Mouse (Mus musculus) liver, adult 2 months (tissue): ENCODE measurements at regions not wholly inside any gene's neighbourhood (a gene's known extent, or its start where the extent isn't known, plus 50 kb on each side); places are given as distances from the start of the nearest gene placed in this dataset.

Source experiments
- DNase-seq: peaks from one replicate; pipeline ENCODE4 v3.0.0-alpha.2; 2011; ENCODE audit warnings: low read depth, low spot score; ENCODE audit errors: extremely low read depth
- H3K27ac ChIP-seq: fragments of 200-500 bp; replicated peaks from 2 replicates; pipeline ENCODE4 v1.5.1; 2012; ENCODE audit warnings: low read depth, mild to moderate bottlenecking, control low read depth, inconsistent platforms, low read length; ENCODE audit not compliant: insufficient read depth
- H3K27me3 ChIP-seq: fragments of 200-500 bp; 2 replicates; pipeline ENCODE4 v1.6.1; 2012; ENCODE audit warnings: mild to moderate bottlenecking, moderate library complexity, low read length, inconsistent platforms; ENCODE audit not compliant: control insufficient read depth, insufficient read depth
- H3K36me3 ChIP-seq: fragments of 200-500 bp; 2 replicates; pipeline ENCODE4 v1.6.1; 2012; ENCODE audit warnings: low read length, inconsistent platforms; ENCODE audit not compliant: control insufficient read depth, insufficient read depth
- H3K4me1 ChIP-seq: fragments of 200-500 bp; 2 replicates; pipeline ENCODE4 v1.6.1; 2011; ENCODE audit warnings: low read length; ENCODE audit not compliant: control insufficient read depth, insufficient read depth
- H3K4me3 ChIP-seq: fragments of 200-500 bp; 2 replicates; pipeline ENCODE4 v1.5.1; 2011; ENCODE audit warnings: low read depth, mild to moderate bottlenecking, control low read depth, low read length, moderate library complexity; ENCODE audit not compliant: insufficient read depth
- H3K79me2 ChIP-seq: fragments of 200-500 bp; 2 replicates; pipeline ENCODE4 v1.6.1; 2012; ENCODE audit warnings: inconsistent platforms, mild to moderate bottlenecking, low read length, moderate library complexity; ENCODE audit not compliant: control insufficient read depth, insufficient read depth
- H3K9ac ChIP-seq: fragments of 200-500 bp; 2 replicates; pipeline ENCODE4 v1.6.1; 2012; ENCODE audit warnings: low read depth, mild to moderate bottlenecking, control low read depth, inconsistent platforms, low read length
- CTCF ChIP-seq: fragments of 200-500 bp; IDR thresholded peaks from 2 replicates; pipeline ENCODE4 v1.5.1; 2011; ENCODE audit warnings: low read depth, low read length, control low read depth
- POLR2A ChIP-seq: fragments of 200-500 bp; IDR thresholded peaks from 2 replicates; pipeline ENCODE4 v1.6.1; 2011; ENCODE audit warnings: low read length, control low read depth; ENCODE audit not compliant: insufficient read depth; ENCODE audit errors: extremely low read depth
- WGBS: fragments of 180-500 bp; shearing (Covaris S2); methylation state at CpG from one replicate; pipeline ENCODE4 v1.1.7; 2018; 5-methylcytosine and 5-hydroxymethylcytosine counted together

- Histone ChIP-seq H3K27ac (no peak overlapping the region), H3K36me3 (no peaks in the 10 kb centered on the region), H3K9ac (no peak overlapping the region), H3K79me2 (no peaks in the 10 kb centered on the region), H3K27me3 (no peaks in the 10 kb centered on the region), H3K4me1 (no peaks in the 10 kb centered on the region), H3K4me3 (no peak overlapping the region)
- TF ChIP-seq CTCF (no peak), POLR2A (no peak)
- 68% methylated on average over 6 of the region's 6 CpGs for WGBS
- no peak for DNase-seq
These were observed 407.9 kb downstream of the Lrig3 start for GRCm38 (mm10) chr10:126373906-126374305.

- no peak for TF ChIP-seq CTCF
- no peak for TF ChIP-seq POLR2A
- no peaks in the 10 kb centered on the region for H3K36me3 ChIP-seq
- no peaks in the 10 kb centered on the region for H3K4me1 ChIP-seq
- H3K4me3 ChIP-seq, result no peak overlapping the region
- H3K27ac ChIP-seq, result no peak overlapping the region
- no peaks in the 10 kb centered on the region for H3K27me3 ChIP-seq
- DNase-seq, result no peak
- no peak overlapping the region for H3K9ac ChIP-seq
- 95% methylated on average over 6 of the region's 6 CpGs for WGBS
- no peaks in the 10 kb centered on the region for H3K79me2 ChIP-seq
These were observed 405.9 kb downstream of the Lrig3 start for GRCm38 (mm10) chr10:126371881-126372280.

GRCm38 (mm10) chr10:126349076-126349475 is 383.1 kb downstream of the Lrig3 start:
- Histone ChIP-seq H3K9ac (no peak overlapping the region), H3K4me3 (no peak overlapping the region), H3K27me3 (no peaks in the 10 kb centered on the region), H3K36me3 (no peaks in the 10 kb centered on the region), H3K79me2 (no peaks in the 10 kb centered on the region), H3K4me1 (no peaks in the 10 kb centered on the region), H3K27ac (no peak overlapping the region)
- TF ChIP-seq POLR2A (no peak), CTCF (no peak)
- 84% methylated on average over 11 of the region's 11 CpGs for WGBS
- DNase-seq, result no peak

- no peak for DNase-seq
- no peak overlapping the region for H3K4me3 ChIP-seq
- H3K4me1 ChIP-seq, result no peaks in the 10 kb centered on the region
- no peaks in the 10 kb centered on the region for H3K36me3 ChIP-seq
- 68% methylated on average over 4 of the region's 4 CpGs for WGBS
- H3K27ac ChIP-seq, result no peak overlapping the region
- TF ChIP-seq POLR2A, result no peak
- no peak for TF ChIP-seq CTCF
- H3K79me2 ChIP-seq, result no peaks in the 10 kb centered on the region
- no peak overlapping the region for H3K9ac ChIP-seq
- peaks cover 3% of the 10 kb centered on the region; the same call in 1 of the 2 replicates for H3K27me3 ChIP-seq
These were observed 371.5 kb downstream of the Lrig3 start for GRCm38 (mm10) chr10:126337426-126337825.

GRCm38 (mm10) chr10:126333786-126334185 is 367.8 kb downstream of the Lrig3 start:
- DNase-seq, result no peak
- Histone ChIP-seq H3K4me1 (no peaks in the 10 kb centered on the region), H3K9ac (no peak overlapping the region), H3K36me3 (no peaks in the 10 kb centered on the region), H3K27me3 (no peaks in the 10 kb centered on the region), H3K27ac (no peak overlapping the region), H3K79me2 (no peaks in the 10 kb centered on the region), H3K4me3 (no peak overlapping the region)
- TF ChIP-seq CTCF, result no peak
- no peak for TF ChIP-seq POLR2A
- 90% methylated on average over 5 of the region's 5 CpGs for WGBS

DNA sequence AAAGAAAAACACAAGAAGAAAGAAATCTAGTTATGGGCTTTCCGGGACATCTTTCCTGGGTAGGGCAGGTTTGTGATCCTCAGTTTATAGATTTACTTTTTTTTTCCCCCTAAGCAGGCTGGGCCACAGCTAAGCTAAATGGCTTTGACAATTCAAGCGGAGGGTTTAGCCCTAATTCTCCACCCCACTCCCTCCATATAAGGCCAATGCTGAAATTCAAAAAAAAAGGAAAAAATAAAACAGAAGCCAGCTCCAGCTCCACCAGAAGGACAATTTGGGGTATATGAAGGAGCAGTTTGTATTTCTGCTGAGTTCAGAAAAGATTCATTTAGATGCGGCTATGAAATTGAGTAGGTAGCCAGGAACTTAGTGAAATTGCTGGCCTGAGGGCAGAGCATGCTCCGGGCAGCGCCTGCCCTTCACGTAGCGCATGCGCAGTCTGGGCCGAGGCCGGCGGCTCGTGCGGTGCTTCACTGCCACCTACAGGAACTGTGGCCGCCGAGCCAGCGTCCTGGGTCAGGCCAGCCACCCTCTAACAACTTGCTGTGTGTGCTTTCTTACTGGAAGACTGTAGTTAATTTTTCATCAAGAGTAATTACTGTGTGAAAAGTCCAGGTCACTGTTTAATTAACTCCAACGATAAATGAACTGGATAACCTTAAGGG is 364.5 kb downstream of the Lrig3 start:
- H3K79me2 ChIP-seq, result no peaks in the 10 kb centered on the region
- no peaks in the 10 kb centered on the region for H3K4me1 ChIP-seq
- H3K27ac ChIP-seq, result no peak overlapping the region
- TF ChIP-seq POLR2A (no peak), CTCF (peak; percentile 92)
- peak; percentile 59 for DNase-seq
- H3K36me3 ChIP-seq, result no peaks in the 10 kb centered on the region
- H3K4me3 ChIP-seq, result no peak overlapping the region
- H3K9ac ChIP-seq, result no peak overlapping the region
- WGBS, result 7% methylated on average over 17 of the region's 17 CpGs
- H3K27me3 ChIP-seq, result no peaks in the 10 kb centered on the region
